Mouse (Mus musculus) brain, embryonic 14.5 days (tissue): ENCODE measurements around the gene Rtl8a.

Experiments
- CTCF ChIP-seq: fragments of 200-500 bp; IDR thresholded peaks from 2 replicates; pipeline ENCODE4 v1.5.1; 2012; ENCODE audit warnings: inconsistent platforms, mild to moderate bottlenecking, moderate library complexity, borderline replicate concordance; ENCODE audit not compliant: insufficient read depth, insufficient read length; ENCODE audit errors: extremely low read depth
- POLR2A ChIP-seq: fragments of 200-500 bp; IDR thresholded peaks from 2 replicates; pipeline ENCODE4 v1.6.1; 2012; ENCODE audit warnings: mild to moderate bottlenecking, inconsistent platforms, borderline replicate concordance; ENCODE audit not compliant: poor library complexity, insufficient read depth, insufficient read length, severe bottlenecking; ENCODE audit errors: extremely low read depth

DNA sequence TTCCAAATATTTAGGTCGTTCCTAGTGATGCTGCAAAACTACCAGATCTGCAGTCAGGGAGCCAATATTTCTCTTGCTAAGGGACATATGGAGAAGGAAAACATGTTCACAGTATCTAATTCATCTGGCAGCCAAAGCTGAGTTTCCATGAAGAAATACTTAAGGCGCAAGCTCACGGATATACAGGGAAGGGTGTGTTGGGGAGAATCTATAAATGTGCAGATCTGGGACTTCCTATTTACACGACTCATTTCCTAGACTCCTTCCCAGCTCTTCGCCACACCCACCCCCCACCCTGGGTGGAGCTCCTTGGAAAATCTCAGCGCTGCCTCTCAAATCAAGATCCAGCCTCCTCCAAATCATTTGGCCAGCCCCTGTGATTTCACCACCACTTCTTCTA lies 2.4 kb upstream of the Rtl8a start:
- no peak for TF ChIP-seq CTCF
- TF ChIP-seq POLR2A: no peak
